Mouse (Mus musculus) left cerebral cortex, adult 2 months (tissue): ENCODE results near the gene Mucl3. TPM values are rescaled to one million over a fixed set of nuclear protein-coding genes. Genes with fewer than 3 reads are reported as not detected.

Source experiments
- DNase-seq, 2 experiments: peaks; one replicate each; pipeline ENCODE4 v3.0.0; 2021 to 2022; ENCODE audit warnings: low spot score in 2 of 2, mixed read lengths in 1 of 2; ENCODE audit errors: extremely low spot score in 1 of 2
- H3K27ac ChIP-seq: fragments of 200-600 bp; 2 replicates; pipeline ENCODE4 v1.8.1; 2022
- H3K4me3 ChIP-seq: fragments of 200-600 bp; 2 replicates; pipeline ENCODE4 v1.8.1; 2022
- CTCF ChIP-seq: fragments of 200-600 bp; IDR thresholded peaks from 2 replicates; pipeline ENCODE4 v1.8.1; 2022; ENCODE audit warnings: antibody characterized with exemption, mild to moderate bottlenecking, moderate library complexity
- intact Hi-C: fragments of 180-260 bp; cut with DNase I; formaldehyde crosslinking; loops from one replicate; pipeline ENCODE4 v1.15.1; 2025
- total RNA-seq, 2 experiments: library from RNA; stranded (reverse); gene quantifications; 2 replicates each; pipeline ENCODE4 v1.2.3; 2021

Gene Mucl3
- total RNA-seq, 2 experiments from 2014 or later, result not detected

DNA sequence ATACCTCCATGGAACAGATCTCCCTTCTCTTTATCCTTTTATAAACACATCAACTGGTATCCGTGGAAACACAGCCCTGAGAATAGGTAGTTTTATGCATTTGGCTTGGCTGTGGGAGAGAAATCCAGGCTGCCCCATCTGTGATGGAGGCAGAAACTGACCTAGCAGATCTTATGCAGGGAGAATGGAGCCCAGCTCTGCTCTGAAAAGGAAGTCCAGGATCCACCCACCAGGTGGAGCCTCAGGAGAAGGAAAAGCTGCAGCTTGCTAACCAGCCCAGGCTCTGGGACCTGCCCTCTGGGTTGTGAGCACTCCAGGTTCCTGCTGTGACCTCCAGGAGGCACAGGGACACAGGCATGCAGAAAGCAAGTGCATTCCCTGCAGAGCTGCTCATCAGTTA lies 9.5 kb downstream of the Mucl3 start:
- Histone ChIP-seq H3K27ac (peak overlapping the region; percentile 90), H3K4me3 (no peak overlapping the region)
- DNase-seq, result peak; percentile 53 to 67
- intact Hi-C loops, result loop anchor here (2.0 kb wide), 2 partner anchors 43 to 91 kb away; no protein-coding TSS in a partner anchor
- TF ChIP-seq CTCF, result peak; percentile 55

DNA sequence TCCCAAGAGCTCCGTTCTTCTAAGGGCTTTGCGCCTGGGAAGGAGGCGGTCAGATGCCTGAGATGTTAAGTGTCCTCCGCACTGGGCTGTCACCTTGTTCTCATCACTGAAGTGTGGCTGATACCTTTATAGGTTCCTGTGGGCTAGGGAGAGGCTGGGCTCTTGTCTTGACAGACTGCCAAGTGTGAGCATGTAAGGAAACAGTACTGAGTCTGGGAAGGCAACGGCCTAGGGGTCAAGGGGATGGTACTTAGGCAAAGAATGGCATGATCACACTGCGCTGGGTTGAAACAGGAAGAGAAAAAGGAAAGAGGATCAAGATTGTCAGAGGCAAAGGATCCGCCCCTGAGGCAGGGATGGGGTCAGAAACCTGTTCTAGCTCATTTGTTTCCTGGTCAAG lies 17.0 kb downstream of the Mucl3 start, which contains the start of gene Gm9573:
Gene Gm9573, minus strand, starts transcription at position 101 of the 400 bp plus-strand sequence.
- Histone ChIP-seq H3K27ac (no peak within 1 kb of the TSS), H3K4me3 (no peak within 1 kb of the TSS)
- no peak for DNase-seq
- no peak for TF ChIP-seq CTCF
- intact Hi-C loops, result no loop called here

GRCm38 (mm10) chr17:35617127-35617526 lies 26.4 kb downstream of the Mucl3 start:
- Histone ChIP-seq H3K4me3 (no peak overlapping the region), H3K27ac (no peak overlapping the region)
- intact Hi-C loops, result no loop called here
- TF ChIP-seq CTCF, result no peak
- DNase-seq, result no peak

GRCm38 (mm10) chr17:35601736-35602354 lies 41.6 kb downstream of the Mucl3 start:
- DNase-seq, result no peak
- H3K4me3 ChIP-seq, result no peak overlapping the region
- intact Hi-C loops, result no loop called here
- TF ChIP-seq CTCF, result no peak
- no peak overlapping the region for H3K27ac ChIP-seq

- Histone ChIP-seq H3K27ac (no peak within 1 kb of the TSS), H3K4me3 (no peak within 1 kb of the TSS)
- intact Hi-C loops, result no loop called here
- no peak for TF ChIP-seq CTCF
- DNase-seq, result no peak
Observed at GRCm38 (mm10) chr17:35601249-35601648, 42.2 kb downstream of the Mucl3 start, which contains the start of gene Sfta2. Gene Sfta2, plus strand, starts transcription at chr17:35601549.

DNA sequence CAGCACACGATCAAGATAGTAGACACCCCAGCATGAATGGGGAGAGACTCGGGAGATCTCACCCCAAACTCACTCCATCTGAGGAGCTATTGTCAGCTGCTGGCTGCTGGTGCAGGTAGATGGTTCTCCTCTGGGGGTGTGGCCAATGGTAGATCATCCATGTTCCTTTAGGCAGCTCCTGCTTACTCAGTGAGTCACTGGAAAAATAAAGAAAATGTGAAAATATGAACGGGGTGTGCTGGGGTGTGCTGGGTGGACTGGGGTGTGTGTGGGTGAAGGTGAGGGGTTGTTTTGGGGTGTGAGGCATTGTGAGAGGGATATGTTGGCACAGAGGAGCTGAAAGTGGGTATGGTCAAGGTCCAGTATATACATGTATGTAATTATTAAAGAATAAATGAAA lies 46.1 kb downstream of the Mucl3 start:
- no peak for DNase-seq
- H3K4me3 ChIP-seq, result no peak overlapping the region
- intact Hi-C loops, result no loop called here
- TF ChIP-seq CTCF, result no peak
- H3K27ac ChIP-seq, result no peak overlapping the region

GRCm38 (mm10) chr17:35594456-35594855 lies 49.0 kb downstream of the Mucl3 start:
- no peak for DNase-seq
- Histone ChIP-seq H3K27ac (no peak overlapping the region), H3K4me3 (no peak overlapping the region)
- intact Hi-C loops, result no loop called here
- no peak for TF ChIP-seq CTCF

DNA sequence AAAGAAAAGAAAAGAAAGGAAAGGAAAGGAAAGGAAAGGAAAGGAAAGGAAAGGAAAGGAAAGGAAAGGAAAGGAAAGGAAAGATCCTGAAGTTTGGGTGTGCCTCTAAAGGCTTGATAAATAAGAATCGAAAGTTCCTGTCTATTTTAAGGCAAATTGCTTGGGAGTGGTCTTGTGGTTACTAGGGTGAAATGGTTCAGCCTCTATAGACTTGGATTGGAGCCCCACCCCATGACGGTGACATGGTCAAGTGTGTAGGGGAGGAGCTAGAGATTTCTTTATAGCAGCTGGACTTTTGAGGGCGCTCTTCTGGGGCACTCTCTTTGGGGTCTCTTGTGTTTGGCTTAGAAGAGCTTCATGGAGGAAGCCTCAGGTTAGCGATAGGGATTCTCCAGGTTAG lies 49.7 kb downstream of the Mucl3 start:
- no peak for TF ChIP-seq CTCF
- DNase-seq, result no peak
- intact Hi-C loops, result no loop called here
- Histone ChIP-seq H3K27ac (no peak overlapping the region), H3K4me3 (no peak overlapping the region)

- Histone ChIP-seq H3K27ac (no peak overlapping the region), H3K4me3 (no peak overlapping the region)
- no peak for TF ChIP-seq CTCF
- intact Hi-C loops, result no loop called here
- DNase-seq, result no peak
Observed at GRCm38 (mm10) chr17:35592131-35592530, 51.4 kb downstream of the Mucl3 start.

GRCm38 (mm10) chr17:35591731-35592130 lies 51.8 kb downstream of the Mucl3 start:
- H3K27ac ChIP-seq, result no peak overlapping the region
- no peak for DNase-seq
- no peak overlapping the region for H3K4me3 ChIP-seq
- no peak for TF ChIP-seq CTCF
- intact Hi-C loops, result loop anchor here (2.0 kb wide), 1 partner anchor 43 kb away; no protein-coding TSS in a partner anchor

DNA sequence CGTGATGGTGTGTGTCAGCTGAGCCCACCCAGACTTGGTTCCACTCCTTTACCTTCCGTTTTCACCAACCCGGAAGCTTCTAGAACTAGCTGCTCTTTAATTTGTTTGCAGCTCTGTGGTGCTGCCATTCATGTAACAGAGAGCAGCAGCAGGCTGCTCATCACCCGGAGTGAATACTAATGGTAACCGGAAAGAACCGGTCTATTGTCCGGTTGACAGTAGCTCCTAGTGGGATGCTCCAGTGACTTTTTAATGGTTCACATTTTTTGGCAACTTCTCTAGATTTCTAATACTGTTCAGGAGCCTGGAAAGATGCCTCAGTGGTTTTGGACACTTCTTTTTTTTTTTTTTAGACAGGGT lies 52.3 kb downstream of the Mucl3 start:
- DNase-seq, result no peak
- intact Hi-C loops, result loop anchor here (2.0 kb wide), 1 partner anchor 44 kb away; no protein-coding TSS in a partner anchor
- Histone ChIP-seq H3K4me3 (no peak overlapping the region), H3K27ac (peak overlapping the region; percentile 17; the same call in 1 of the 2 replicates)
- TF ChIP-seq CTCF, result no peak

DNA sequence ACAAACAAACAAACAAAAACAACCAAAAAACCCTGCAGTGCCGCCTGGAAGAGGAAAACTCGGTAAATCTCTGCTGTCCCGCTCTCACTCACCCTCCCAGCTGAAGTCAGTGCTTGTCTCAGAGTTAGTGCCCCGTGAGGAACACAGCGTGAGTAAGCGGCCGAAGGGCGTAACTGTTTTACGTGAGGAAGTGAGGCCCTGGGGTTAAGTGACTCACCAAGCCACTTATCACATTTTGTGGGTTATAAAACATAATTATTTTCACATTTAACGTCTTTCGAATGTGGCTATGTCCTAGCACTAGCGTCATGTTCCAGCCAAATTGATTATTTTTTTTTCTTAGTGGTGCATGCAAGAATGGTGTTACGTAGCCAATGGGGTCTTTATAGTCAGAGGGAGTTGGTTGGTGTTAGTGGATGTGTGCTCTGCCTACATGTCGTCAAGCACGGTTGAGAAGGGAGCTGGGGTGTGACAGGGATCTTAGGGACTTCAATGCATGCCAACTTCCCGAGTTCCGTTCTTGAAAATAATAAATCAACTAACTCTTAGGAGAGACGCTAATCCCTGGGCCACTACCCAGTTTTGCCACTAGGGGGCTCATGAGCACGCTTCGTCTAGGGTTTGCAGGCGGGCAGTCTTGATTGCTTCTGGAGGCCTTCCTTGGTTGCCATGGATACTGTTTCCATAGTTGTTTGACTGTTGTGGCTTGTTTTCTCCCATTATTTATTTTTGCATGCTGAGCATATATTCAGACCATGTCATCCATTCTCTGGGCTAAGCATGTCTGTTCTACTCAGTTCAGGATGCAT lies 52.9 kb downstream of the Mucl3 start:
- peak; percentile 96 for TF ChIP-seq CTCF
- Histone ChIP-seq H3K4me3 (no peak overlapping the region), H3K27ac (peak overlapping the region; percentile 17; the same call in 1 of the 2 replicates)
- DNase-seq, result peak; percentile 79 to 81
- intact Hi-C loops, result loop anchor here (2.0 kb wide), 1 partner anchor 44 kb away; no protein-coding TSS in a partner anchor
